Mouse (Mus musculus) CH12.LX (cell line): ENCODE results near the gene Btla. TPM values are rescaled to one million over a fixed set of nuclear protein-coding genes. Genes with fewer than 3 reads are reported as not detected.

ENCODE experiments used
- DNase-seq: peaks from one replicate; pipeline ENCODE4 v3.0.0-alpha.2; 2013; ENCODE audit errors: extremely low read depth
- H3K27ac ChIP-seq: 2 replicates; pipeline ENCODE4 v1.5.1; 2012; ENCODE audit warnings: low read depth, mild to moderate bottlenecking, control low read depth, moderate library complexity; ENCODE audit not compliant: insufficient read depth
- H3K27me3 ChIP-seq: replicated peaks from 2 replicates; pipeline ENCODE3; 2012; ENCODE audit warnings: inconsistent platforms
- H3K36me3 ChIP-seq, 2 experiments: replicated peaks in 1 of 2; 2 replicates each; pipeline versions ENCODE3 to v1.6.1; 2012; ENCODE audit warnings: inconsistent platforms in 1 of 2, low read length in 1 of 2, mild to moderate bottlenecking in 1 of 2, mixed read lengths in 1 of 2, moderate library complexity in 1 of 2; ENCODE audit not compliant: control insufficient read depth in 1 of 2, insufficient read depth in 1 of 2
- H3K4me1 ChIP-seq, 2 experiments: 2 replicates each; pipeline ENCODE4 v1.6.1; 2012; ENCODE audit warnings: inconsistent platforms in 1 of 2, moderate library complexity in 1 of 2; ENCODE audit not compliant: insufficient read depth in 2 of 2, control insufficient read depth in 1 of 2
- H3K4me2 ChIP-seq: 2 replicates; pipeline ENCODE4 v1.6.1; 2012; ENCODE audit warnings: low read depth, mild to moderate bottlenecking, control low read depth; ENCODE audit not compliant: poor library complexity, insufficient read depth, severe bottlenecking
- H3K4me3 ChIP-seq, 3 experiments: fragments of 150-350 bp in 1 of 3; sonication (generic) in 1 of 3; replicated peaks in 1 of 3; 2 replicates each; pipeline versions ENCODE3 to v1.5.1; 2011 to 2012; ENCODE audit warnings: low read depth in 2 of 3, low read length in 2 of 3, mild to moderate bottlenecking in 2 of 3, moderate library complexity in 2 of 3, control low read depth in 1 of 3, improper control_type of control experiment in 1 of 3, inconsistent platforms in 1 of 3, mixed read lengths in 1 of 3; ENCODE audit not compliant: poor library complexity in 1 of 3
- H3K79me2 ChIP-seq: replicated peaks from 2 replicates; pipeline ENCODE4 v1.6.1; 2012; ENCODE audit warnings: mild to moderate bottlenecking, moderate library complexity; ENCODE audit not compliant: control insufficient read depth, poor library complexity, insufficient read depth, severe bottlenecking; ENCODE audit errors: extremely low read depth
- H3K9ac ChIP-seq: 2 replicates; pipeline ENCODE4 v1.6.1; 2012; ENCODE audit warnings: low read depth, mild to moderate bottlenecking, control low read depth, moderate library complexity; ENCODE audit not compliant: insufficient read depth
- H3K9me3 ChIP-seq: replicated peaks from 2 replicates; pipeline ENCODE3; 2012; ENCODE audit warnings: low read length, inconsistent platforms, mixed read lengths
- BHLHE40 ChIP-seq: IDR thresholded peaks from 2 replicates; pipeline ENCODE4 v1.6.1; 2011; ENCODE audit warnings: mild to moderate bottlenecking, low read depth, low read length, improper control_type of control experiment
- CHD1 ChIP-seq: IDR thresholded peaks from 2 replicates; pipeline ENCODE4 v1.6.1; 2012; ENCODE audit warnings: low read depth, low read length, improper control_type of control experiment, inconsistent platforms
- CHD2 ChIP-seq: IDR thresholded peaks from 2 replicates; pipeline ENCODE4 v1.6.1; 2011; ENCODE audit warnings: low read length, improper control_type of control experiment
- E2F4 ChIP-seq: IDR thresholded peaks from 2 replicates; pipeline ENCODE4 v1.6.1; 2011; ENCODE audit warnings: low read depth, low read length, improper control_type of control experiment; ENCODE audit not compliant: insufficient replicate concordance
- EP300 ChIP-seq: IDR thresholded peaks from 2 replicates; pipeline ENCODE4 v1.6.1; 2011; ENCODE audit warnings: low read length, improper control_type of control experiment
- GABPA ChIP-seq: IDR thresholded peaks from 2 replicates; pipeline ENCODE4 v1.6.1; 2012; ENCODE audit warnings: low read depth, low read length, improper control_type of control experiment, inconsistent platforms; ENCODE audit not compliant: insufficient replicate concordance
- IRF4 ChIP-seq: IDR thresholded peaks from 2 replicates; pipeline ENCODE4 v1.6.1; 2014; ENCODE audit warnings: low read depth, mild to moderate bottlenecking, inconsistent platforms, low read length, improper control_type of control experiment
- JUN ChIP-seq: IDR thresholded peaks from 2 replicates; pipeline ENCODE4 v1.6.1; 2011; ENCODE audit warnings: low read depth, mild to moderate bottlenecking, low read length, improper control_type of control experiment, moderate library complexity; ENCODE audit not compliant: insufficient read depth
- JUND ChIP-seq: conservative IDR thresholded peaks from 2 replicates; pipeline ENCODE4 v1.6.1; 2011; ENCODE audit warnings: low read depth, low read length, improper control_type of control experiment
- KAT2A ChIP-seq: IDR thresholded peaks from 2 replicates; pipeline ENCODE4 v1.6.1; 2012; ENCODE audit warnings: low read length, improper control_type of control experiment, inconsistent platforms; ENCODE audit not compliant: insufficient replicate concordance
- MAFK ChIP-seq: IDR thresholded peaks from 2 replicates; pipeline ENCODE4 v1.6.1; 2011; ENCODE audit warnings: low read length, improper control_type of control experiment; ENCODE audit not compliant: insufficient replicate concordance
- MAX ChIP-seq: IDR thresholded peaks from 2 replicates; pipeline ENCODE4 v1.6.1; 2011; ENCODE audit warnings: low read length, improper control_type of control experiment
- MAZ ChIP-seq: IDR thresholded peaks from 2 replicates; pipeline ENCODE4 v1.6.1; 2012; ENCODE audit warnings: low read depth, mild to moderate bottlenecking, inconsistent platforms, low read length, improper control_type of control experiment, moderate library complexity
- MEF2A ChIP-seq: IDR thresholded peaks from 2 replicates; pipeline ENCODE4 v1.6.1; 2014; ENCODE audit warnings: low read depth, mild to moderate bottlenecking, inconsistent platforms, low read length, improper control_type of control experiment, borderline replicate concordance
- MYC ChIP-seq: IDR thresholded peaks from 2 replicates; pipeline ENCODE4 v1.6.1; 2011; ENCODE audit warnings: low read depth, mild to moderate bottlenecking, improper control_type of control experiment, low read length
- NELFE ChIP-seq: IDR thresholded peaks from 2 replicates; pipeline ENCODE4 v1.6.1; 2011; ENCODE audit warnings: low read depth, low read length, improper control_type of control experiment
- PAX5 ChIP-seq: IDR thresholded peaks from 2 replicates; pipeline ENCODE4 v1.6.1; 2012; ENCODE audit warnings: low read length, inconsistent platforms, mixed read lengths
- POLR2A ChIP-seq: IDR thresholded peaks from 2 replicates; pipeline ENCODE4 v1.6.1; 2011; ENCODE audit warnings: low read depth, mild to moderate bottlenecking, improper control_type of control experiment, low read length
- POLR2AphosphoS2 ChIP-seq: IDR thresholded peaks from 2 replicates; pipeline ENCODE4 v1.6.1; 2011; ENCODE audit warnings: low read depth, low read length, improper control_type of control experiment
- RAD21 ChIP-seq: IDR thresholded peaks from 2 replicates; pipeline ENCODE4 v1.6.1; 2011; ENCODE audit warnings: low read depth, mild to moderate bottlenecking, low read length, improper control_type of control experiment, moderate library complexity
- TBP ChIP-seq: conservative IDR thresholded peaks from 2 replicates; pipeline ENCODE4 v1.6.1; 2011; ENCODE audit warnings: low read depth, low read length, improper control_type of control experiment
- TCF12 ChIP-seq: IDR thresholded peaks from 2 replicates; pipeline ENCODE4 v1.6.1; 2014; ENCODE audit warnings: low read depth, mild to moderate bottlenecking, inconsistent platforms, low read length, improper control_type of control experiment
- UBTF ChIP-seq: IDR thresholded peaks from 2 replicates; pipeline ENCODE4 v1.6.1; 2012; ENCODE audit warnings: low read depth, mild to moderate bottlenecking, inconsistent platforms, low read length, improper control_type of control experiment, moderate library complexity
- USF1 ChIP-seq: IDR thresholded peaks from 2 replicates; pipeline ENCODE4 v1.6.1; 2014; ENCODE audit warnings: low read depth, mild to moderate bottlenecking, inconsistent platforms, low read length, improper control_type of control experiment
- ZC3H11A ChIP-seq: IDR thresholded peaks from 2 replicates; pipeline ENCODE4 v1.6.1; 2012; ENCODE audit warnings: low read depth, mild to moderate bottlenecking, inconsistent platforms, low read length, improper control_type of control experiment
- ZKSCAN1 ChIP-seq: IDR thresholded peaks from 2 replicates; pipeline ENCODE4 v1.6.1; 2012; ENCODE audit warnings: low read depth, inconsistent platforms, low read length, improper control_type of control experiment, borderline replicate concordance
- dilution Hi-C: fragments of 300-500 bp; cut with MboI; formaldehyde crosslinking; loops from 2 replicates; pipeline ENCODE4 v1.14.3; 2020; ENCODE audit warnings: low sequenced_read_pairs; ENCODE audit not compliant: extremely low pct_unique_long_range_greater_than_20kb, extremely low pct_ligation_motif_present
- in situ Hi-C: fragments of 300-500 bp; cut with MboI; formaldehyde crosslinking; loops from 3 replicates; pipeline ENCODE4 v1.14.3; 2019; ENCODE audit warnings: low sequenced_read_pairs, low pct_ligation_motif_present, low pct_unique_long_range_greater_than_20kb, mixed read lengths
- polyA plus RNA-seq: library from polyadenylated mRNA; unstranded; fragments of >175 nt; gene quantifications from 2 replicates; pipeline ENCODE4 v1.2.1, GENCODE M21; 2012; ENCODE audit warnings: low read depth; ENCODE audit not compliant: insufficient read length
- total RNA-seq, 2 experiments: library from RNA; depleted of rRNA; stranded (reverse); fragments of 300-350 nt in 1 of 2; fragments of >200 nt in 1 of 2; gene quantifications; 2 replicates each; pipeline ENCODE4 v1.2.3; 2012 to 2014

Gene Btla
- total and polyA plus RNA-seq, 3 experiments = 5.9 to 37.7 (median 25.5) TPM

DNA sequence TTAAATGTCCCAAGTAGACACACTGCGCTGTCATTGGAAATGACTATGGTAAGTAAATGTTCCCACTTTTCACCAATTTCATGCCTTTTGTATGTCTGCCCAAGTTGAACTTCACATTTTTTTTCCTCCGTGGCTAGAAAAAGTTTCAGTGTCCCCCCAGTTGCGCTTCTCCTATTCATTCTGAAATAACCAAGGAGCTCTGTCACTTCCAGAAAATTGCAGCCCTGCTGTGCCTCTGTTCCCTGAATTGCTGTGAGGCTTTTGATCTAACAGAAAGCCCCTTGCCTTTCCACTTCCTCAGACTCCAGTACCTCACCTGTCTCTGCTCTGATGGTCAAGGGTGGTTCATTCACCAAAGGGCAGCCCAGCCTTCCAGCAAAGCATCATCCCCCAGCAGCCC, 8.9 kb downstream of the Btla start:
- H3K4me2 ChIP-seq = no peak overlapping the region
- DNase-seq = no peak
- in situ Hi-C loops = no loop called here
- H3K9me3 ChIP-seq = no peaks in the 10 kb centered on the region
- dilution Hi-C loops = no loop called here
- TF ChIP-seq TCF12 (no peak), E2F4 (no peak), POLR2A (no peak), MAZ (no peak), TBP (no peak), MAFK (no peak), MAX (no peak), IRF4 (no peak), MEF2A (no peak), ZKSCAN1 (no peak), USF1 (no peak), JUND (no peak), NELFE (no peak), KAT2A (no peak), EP300 (no peak; the same call in 1 of the 2 replicates), JUN (no peak)
- H3K4me3 ChIP-seq = no peak overlapping the region
- H3K27ac ChIP-seq = no peak overlapping the region
- no peaks in the 10 kb centered on the region for H3K27me3 ChIP-seq
- 0 out of 2 replicates have a peak, but pooled peaks cover 2% of the 10 kb centered on the region for H3K79me2 ChIP-seq
- H3K4me1 ChIP-seq = peaks cover 12 to 53% of the 10 kb centered on the region in 2 experiments
- peaks cover 0 to 5% of the 10 kb centered on the region in 2 experiments for H3K36me3 ChIP-seq
- H3K9ac ChIP-seq = no peak overlapping the region

DNA sequence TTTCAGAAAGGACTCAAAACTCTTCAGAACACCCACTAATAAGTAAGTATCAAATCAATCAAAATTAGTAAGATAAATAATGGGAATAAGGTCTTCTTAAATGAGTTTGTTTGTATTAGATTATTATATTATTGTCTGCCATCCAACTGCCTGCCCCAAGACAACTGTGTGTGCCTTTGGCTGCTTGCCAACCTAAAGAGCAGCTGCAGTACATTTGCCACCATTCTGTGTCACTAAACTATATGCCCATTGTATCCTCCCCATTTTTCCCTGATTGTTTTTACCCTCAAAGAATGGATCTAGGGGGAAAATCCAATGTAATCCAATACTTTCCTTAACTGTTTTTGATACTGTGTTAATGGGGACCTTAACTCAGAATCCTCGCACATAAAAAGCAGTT, 18.6 kb downstream of the Btla start:
- Histone ChIP-seq H3K36me3 (peaks cover 0 to 48% of the 10 kb centered on the region in 2 experiments), H3K79me2 (no peaks in the 10 kb centered on the region), H3K9me3 (no peaks in the 10 kb centered on the region), H3K27me3 (no peaks in the 10 kb centered on the region), H3K9ac (no peak overlapping the region), H3K4me3 (no peak overlapping the region), H3K27ac (no peak overlapping the region), H3K4me1 (no peaks in the 10 kb centered on the region; a peak in 1 of 4 replicates), H3K4me2 (no peak overlapping the region)
- dilution Hi-C loops (no loop called here), in situ Hi-C loops (no loop called here)
- DNase-seq = no peak
- TF ChIP-seq MEF2A (no peak), POLR2AphosphoS2 (no peak), GABPA (no peak), MAFK (no peak), ZC3H11A (no peak), ZKSCAN1 (no peak), NELFE (no peak), CHD2 (no peak), JUND (no peak), RAD21 (no peak), MYC (no peak), PAX5 (no peak), CHD1 (no peak), UBTF (no peak), BHLHE40 (no peak), TBP (no peak), EP300 (no peak), MAZ (no peak)
